Mouse (Mus musculus) forebrain, embryonic 16.5 days (tissue): ENCODE results near the gene Phf23. TPM values are rescaled to one million over a fixed set of nuclear protein-coding genes. Genes with fewer than 3 reads are reported as not detected.
"Not testable (repeated sequence)": the region's sequence is repeated elsewhere in the genome, so short reads cannot be mapped to it uniquely, and the experiment has no call there.

Experiments
- ATAC-seq: fragments of 200-750 bp; cut with Nextera tagmentation; 2 replicates; pipeline ENCODE4 v1.8.0; 2017; ENCODE audit warnings: mild to moderate bottlenecking, moderate library complexity
- H3K27ac ChIP-seq: fragments of 300-500 bp; sonication (generic); 2 replicates; pipeline ENCODE4 v1.5.1; 2014; ENCODE audit warnings: low read length, control low read depth
- H3K27me3 ChIP-seq: fragments of 300-500 bp; sonication (generic); replicated peaks from 2 replicates; pipeline ENCODE4 v1.6.1; 2014; ENCODE audit warnings: low read length; ENCODE audit not compliant: control insufficient read depth, insufficient read depth
- H3K36me3 ChIP-seq: fragments of 300-500 bp; sonication (generic); 2 replicates; pipeline ENCODE4 v1.6.1; 2014; ENCODE audit not compliant: control insufficient read depth, insufficient read depth
- H3K4me1 ChIP-seq: fragments of 300-500 bp; sonication (generic); replicated peaks from 2 replicates; pipeline ENCODE4 v1.6.1; 2014; ENCODE audit warnings: low read length; ENCODE audit not compliant: control insufficient read depth, insufficient read depth
- H3K4me2 ChIP-seq: fragments of 300-500 bp; sonication (generic); 2 replicates; pipeline ENCODE4 v1.6.1; 2014; ENCODE audit warnings: mild to moderate bottlenecking, low read length, control low read depth
- H3K4me3 ChIP-seq: fragments of 300-500 bp; sonication (generic); replicated peaks from 2 replicates; pipeline ENCODE4 v1.5.1; 2014; ENCODE audit warnings: mild to moderate bottlenecking, low read length, control low read depth
- H3K9ac ChIP-seq: fragments of 300-500 bp; sonication (generic); replicated peaks from 2 replicates; pipeline ENCODE4 v1.6.1; 2014; ENCODE audit warnings: low read depth, low read length, control low read depth
- H3K9me3 ChIP-seq: fragments of 300-500 bp; sonication (generic); 2 replicates; pipeline ENCODE4 v1.6.1; 2016; ENCODE audit warnings: low read length; ENCODE audit not compliant: control insufficient read depth
- WGBS: fragments of 180-500 bp; shearing (Covaris S2); extraction: QIAGEN DNeasy Blood & Tissue Kit; methylation state at CpG from one replicate; pipeline ENCODE4 v1.1.7; 2014; 5-methylcytosine and 5-hydroxymethylcytosine counted together
- polyA plus RNA-seq: library from polyadenylated mRNA; unstranded; fragments of >200 nt; fragmentation: Nextera tagmentation; extraction: Ambion mirVana; gene quantifications from 2 replicates; pipeline ENCODE4 v1.2.1, GENCODE M21; 2015

Phf23 gene
- polyA plus RNA-seq, 1 experiment from 2014 or later = 63.7 TPM

GRCm38 (mm10) chr11:70010033-70010432 is 14.5 kb downstream of the Phf23 start:
- no peak overlapping the region for H3K9ac ChIP-seq
- no peak for ATAC-seq
- H3K36me3 ChIP-seq = peaks cover 51% of the 10 kb centered on the region
- no peaks in the 10 kb centered on the region for H3K27me3 ChIP-seq
- no peak overlapping the region for H3K27ac ChIP-seq
- peaks cover 9% of the 10 kb centered on the region for H3K4me1 ChIP-seq
- no peak overlapping the region for H3K4me2 ChIP-seq
- no peak overlapping the region for H3K4me3 ChIP-seq
- 97% methylated on average over 6 of the region's 6 CpGs for WGBS
- H3K9me3 ChIP-seq = no peaks in the 10 kb centered on the region

GRCm38 (mm10) chr11:70010548-70010947 is 15.0 kb downstream of the Phf23 start:
- no peaks in the 10 kb centered on the region for H3K27me3 ChIP-seq
- no peak overlapping the region for H3K4me2 ChIP-seq
- peaks cover 50% of the 10 kb centered on the region for H3K36me3 ChIP-seq
- H3K9me3 ChIP-seq = no peaks in the 10 kb centered on the region
- peaks cover 11% of the 10 kb centered on the region for H3K4me1 ChIP-seq
- H3K9ac ChIP-seq = no peak overlapping the region
- no peak overlapping the region for H3K4me3 ChIP-seq
- no peak for ATAC-seq
- no peak overlapping the region for H3K27ac ChIP-seq
- WGBS = 89% methylated on average over 12 of the region's 12 CpGs

- Histone ChIP-seq H3K27ac (no peak overlapping the region), H3K4me3 (no peak overlapping the region), H3K27me3 (no peaks in the 10 kb centered on the region), H3K9ac (no peak overlapping the region), H3K9me3 (no peaks in the 10 kb centered on the region), H3K4me1 (peaks cover 13% of the 10 kb centered on the region), H3K36me3 (peaks cover 47% of the 10 kb centered on the region), H3K4me2 (no peak overlapping the region)
- ATAC-seq = no peak
- WGBS = 86% methylated on average over 10 of the region's 10 CpGs
These were observed 15.4 kb downstream of the Phf23 start for GRCm38 (mm10) chr11:70010961-70011360.

GRCm38 (mm10) chr11:70012931-70013330 is 17.4 kb downstream of the Phf23 start:
- no peak for ATAC-seq
- H3K36me3 ChIP-seq = peaks cover 28% of the 10 kb centered on the region
- H3K4me3 ChIP-seq = no peak overlapping the region
- H3K9ac ChIP-seq = no peak overlapping the region
- no peak overlapping the region for H3K4me2 ChIP-seq
- no peaks in the 10 kb centered on the region for H3K27me3 ChIP-seq
- 76% methylated on average over 9 of the region's 9 CpGs for WGBS
- no peak overlapping the region for H3K27ac ChIP-seq
- H3K4me1 ChIP-seq = peaks cover 21% of the 10 kb centered on the region
- H3K9me3 ChIP-seq = no peaks in the 10 kb centered on the region

GRCm38 (mm10) chr11:70013408-70013807 is 17.8 kb downstream of the Phf23 start:
- Histone ChIP-seq H3K4me1 (peaks cover 23% of the 10 kb centered on the region), H3K27ac (no peak overlapping the region), H3K9ac (no peak overlapping the region), H3K36me3 (peaks cover 27% of the 10 kb centered on the region), H3K9me3 (no peaks in the 10 kb centered on the region), H3K4me3 (no peak overlapping the region), H3K4me2 (no peak overlapping the region), H3K27me3 (no peaks in the 10 kb centered on the region)
- 94% methylated on average over 3 of the region's 3 CpGs for WGBS
- ATAC-seq = no peak

- Histone ChIP-seq H3K27ac (no peak overlapping the region), H3K9me3 (no peaks in the 10 kb centered on the region), H3K4me1 (peaks cover 28% of the 10 kb centered on the region), H3K4me3 (no peak overlapping the region), H3K9ac (no peak overlapping the region), H3K4me2 (no peak overlapping the region), H3K36me3 (peaks cover 22% of the 10 kb centered on the region), H3K27me3 (no peaks in the 10 kb centered on the region)
- no peak for ATAC-seq
- 63% methylated on average over 5 of the region's 5 CpGs for WGBS
These were observed 18.5 kb downstream of the Phf23 start for GRCm38 (mm10) chr11:70014051-70014450.

GRCm38 (mm10) chr11:70014880-70015558 is 19.4 kb downstream of the Phf23 start, which contains the start of gene Acadvl:
TSS of gene Acadvl (minus strand) at chr11:70015411.
- Histone ChIP-seq H3K9me3 (no peaks in the 10 kb centered on the region), H3K9ac (peak within 1 kb of the TSS; percentile 69), H3K36me3 (peaks cover 13% of the 10 kb centered on the region), H3K4me2 (peak within 1 kb of the TSS; percentile 80), H3K27me3 (no peaks in the 10 kb centered on the region), H3K4me1 (peaks cover 38% of the 10 kb centered on the region), H3K4me3 (peak within 1 kb of the TSS; percentile 67), H3K27ac (peak within 1 kb of the TSS; percentile 25; the same call in 1 of the 2 replicates)
- ATAC-seq = peak; percentile 82
- WGBS = under 1% methylated on average over 35 of the region's 35 CpGs

- no peak for ATAC-seq
- H3K9me3 ChIP-seq = no peaks in the 10 kb centered on the region
- WGBS = 73% methylated on average over 6 of the region's 6 CpGs
- no peaks in the 10 kb centered on the region for H3K27me3 ChIP-seq
- peaks cover 45% of the 10 kb centered on the region for H3K4me1 ChIP-seq
- no peak overlapping the region for H3K27ac ChIP-seq
- H3K4me2 ChIP-seq = peak overlapping the region; percentile 80
- peaks cover 11% of the 10 kb centered on the region for H3K36me3 ChIP-seq
- H3K9ac ChIP-seq = no peak overlapping the region
- no peak overlapping the region; the same call in 1 of the 2 replicates for H3K4me3 ChIP-seq
These were observed 20.1 kb downstream of the Phf23 start for GRCm38 (mm10) chr11:70015677-70016076.

- H3K36me3 ChIP-seq, H3K27ac ChIP-seq, H3K9ac ChIP-seq, H3K9me3 ChIP-seq, H3K27me3 ChIP-seq, H3K4me2 ChIP-seq, ATAC-seq, H3K4me3 ChIP-seq: not testable (repeated sequence)
- H3K4me1 ChIP-seq = peaks cover 47% of the 10 kb centered on the region
- WGBS = 82% methylated on average over 2 of the region's 2 CpGs
These were observed 20.6 kb downstream of the Phf23 start for GRCm38 (mm10) chr11:70016177-70016576.
